Mouse (Mus musculus) thymus, adult 2 months (tissue): Measurements from ENCODE around the gene Lcn12. TPM values are rescaled to one million over a fixed set of nuclear protein-coding genes. Genes with fewer than 3 reads are reported as not detected.

Experiments
- DNase-seq: peaks from one replicate; pipeline ENCODE4 v3.0.0; 2021
- H3K27ac ChIP-seq: fragments of 200-500 bp; 2 replicates; pipeline ENCODE4 v1.5.1; 2012; ENCODE audit warnings: low read length, control low read depth; ENCODE audit not compliant: control insufficient read depth, insufficient read depth
- H3K27me3 ChIP-seq: fragments of 200-500 bp; 2 replicates; pipeline ENCODE4 v1.6.1; 2012; ENCODE audit warnings: mild to moderate bottlenecking, low read length, moderate library complexity, mixed read lengths; ENCODE audit not compliant: control insufficient read depth, insufficient read depth
- H3K36me3 ChIP-seq: fragments of 200-500 bp; 2 replicates; pipeline ENCODE4 v1.6.1; 2012; ENCODE audit warnings: mild to moderate bottlenecking, low read length, moderate library complexity; ENCODE audit not compliant: control insufficient read depth, insufficient read depth
- H3K4me1 ChIP-seq: fragments of 200-500 bp; replicated peaks from 2 replicates; pipeline ENCODE4 v1.6.1; 2012; ENCODE audit warnings: low read length; ENCODE audit not compliant: control insufficient read depth, insufficient read depth
- H3K4me3 ChIP-seq: fragments of 200-500 bp; 2 replicates; pipeline ENCODE4 v1.5.1; 2012; ENCODE audit warnings: mild to moderate bottlenecking, low read length, control low read depth, moderate library complexity; ENCODE audit not compliant: control insufficient read depth, insufficient read depth
- CTCF ChIP-seq: fragments of 200-500 bp; IDR thresholded peaks from 2 replicates; pipeline ENCODE4 v1.5.1; 2012; ENCODE audit warnings: mild to moderate bottlenecking, control low read depth, low read length, moderate library complexity, borderline replicate concordance; ENCODE audit not compliant: control insufficient read depth, poor library complexity, insufficient read depth; ENCODE audit errors: extremely low read depth
- POLR2A ChIP-seq: fragments of 200-500 bp; IDR thresholded peaks from 2 replicates; pipeline ENCODE4 v1.6.1; 2012; ENCODE audit warnings: mild to moderate bottlenecking, low read length, control low read depth, moderate library complexity; ENCODE audit not compliant: control insufficient read depth, poor library complexity, insufficient read depth; ENCODE audit errors: extremely low read depth
- WGBS: fragments of 180-500 bp; shearing (Covaris S2); methylation state at CpG from one replicate; pipeline ENCODE4 v1.1.7; 2018; 5-methylcytosine and 5-hydroxymethylcytosine counted together
- polyA plus RNA-seq: library from polyadenylated mRNA; depleted of rRNA; stranded (reverse); fragments of >200 nt; gene quantifications from 2 replicates; pipeline ENCODE4 v1.2.3, GENCODE M21; 2012

Gene Lcn12
- polyA plus RNA-seq, 1 experiment, result not detected

GRCm38 (mm10) chr2:25533707-25534106 is 40.0 kb upstream of the Lcn12 start:
- Histone ChIP-seq H3K27ac (peak overlapping the region; percentile 64), H3K36me3 (peaks cover 76% of the 10 kb centered on the region), H3K4me3 (no peak overlapping the region), H3K27me3 (no peaks in the 10 kb centered on the region), H3K4me1 (peaks cover 4% of the 10 kb centered on the region)
- DNase-seq, result no peak
- TF ChIP-seq CTCF (no peak), POLR2A (no peak)
- WGBS, result 90% methylated on average over 2 of the region's 2 CpGs

GRCm38 (mm10) chr2:25526510-25527302 is 33.0 kb upstream of the Lcn12 start:
- Histone ChIP-seq H3K36me3 (peaks cover 87% of the 10 kb centered on the region), H3K4me1 (no peaks in the 10 kb centered on the region), H3K4me3 (no peak overlapping the region), H3K27ac (no peak overlapping the region), H3K27me3 (no peaks in the 10 kb centered on the region)
- TF ChIP-seq POLR2A, result no peak
- TF ChIP-seq CTCF, result no peak
- DNase-seq, result no peak
- 95% methylated on average over 9 of the region's 9 CpGs for WGBS

GRCm38 (mm10) chr2:25509912-25510311 is 16.2 kb upstream of the Lcn12 start:
- Histone ChIP-seq H3K27me3 (no peaks in the 10 kb centered on the region), H3K4me3 (no peak overlapping the region), H3K4me1 (no peaks in the 10 kb centered on the region), H3K27ac (no peak overlapping the region), H3K36me3 (no peaks in the 10 kb centered on the region)
- no peak for TF ChIP-seq POLR2A
- TF ChIP-seq CTCF, result no peak
- WGBS, result 93% methylated on average over 3 of the region's 3 CpGs
- DNase-seq, result no peak

GRCm38 (mm10) chr2:25506964-25507363 is 13.3 kb upstream of the Lcn12 start:
- Histone ChIP-seq H3K4me3 (no peak overlapping the region), H3K27me3 (no peaks in the 10 kb centered on the region), H3K36me3 (0 out of 2 replicates have a peak, but pooled peaks cover 3% of the 10 kb centered on the region), H3K4me1 (peaks cover 3% of the 10 kb centered on the region), H3K27ac (no peak overlapping the region)
- 65% methylated on average over 5 of the region's 5 CpGs for WGBS
- DNase-seq, result peak; percentile 55
- no peak for TF ChIP-seq POLR2A
- TF ChIP-seq CTCF, result peak; percentile 66; the same call in 1 of the 2 replicates

- peaks cover 12% of the 10 kb centered on the region for H3K4me1 ChIP-seq
- 98% methylated on average over 4 of the region's 4 CpGs for WGBS
- TF ChIP-seq CTCF (no peak), POLR2A (no peak)
These were observed 12.1 kb upstream of the Lcn12 start for GRCm38 (mm10) chr2:25505860-25506259.

GRCm38 (mm10) chr2:25505000-25505399 is 11.3 kb upstream of the Lcn12 start:
- Histone ChIP-seq H3K4me1 (peaks cover 16% of the 10 kb centered on the region), H3K27ac (no peak overlapping the region), H3K36me3 (0 out of 2 replicates have a peak, but pooled peaks cover 3% of the 10 kb centered on the region), H3K4me3 (no peak overlapping the region), H3K27me3 (no peaks in the 10 kb centered on the region)
- no peak for TF ChIP-seq POLR2A
- no peak for TF ChIP-seq CTCF
- 91% methylated on average over 1 of the region's 1 CpGs for WGBS
- DNase-seq, result no peak

More at GRCm38 (mm10) chr2:25505860-25506259, 12.1 kb upstream of the Lcn12 start:
- Histone ChIP-seq H3K4me3 (no peak overlapping the region), H3K36me3 (0 out of 2 replicates have a peak, but pooled peaks cover 3% of the 10 kb centered on the region), H3K27me3 (no peaks in the 10 kb centered on the region), H3K27ac (no peak overlapping the region)
- no peak for DNase-seq
